8 mouse cellular contexts compared by ENCODE assay signal in genomic region chr4:155488232-155489025, GRCm38 (mm10). TPM values are rescaled to one million over a fixed set of nuclear protein-coding genes. Genes with fewer than 3 reads are reported as not detected.
DNase-seq lines count a peak whose midpoint lies in the region; ATAC-seq and TF ChIP-seq lines count a peak whose summit lies in the region.

No protein-coding gene starts in this region.

- H3K79me2 ChIP-seq in liver, adult 2 months (ENCODE audit: control insufficient read depth, insufficient read depth, low read length): peaks cover 15% of the 10 kb centered on the region

- H3K9me3 ChIP-seq in forebrain, embryonic 12.5 days: no peaks in the 10 kb centered on the region
- H3K9me3 ChIP-seq in hindbrain, embryonic 13.5 days: no peaks in the 10 kb centered on the region
- no peaks in the 10 kb centered on the region for H3K9me3 ChIP-seq in midbrain, embryonic 16.5 days (replicated peaks; ENCODE audit: control insufficient read depth, low read length, poor library complexity, severe bottlenecking)

- no peak overlapping the region; the same call in 1 of the 2 replicates for H3K27ac ChIP-seq in forebrain, embryonic 12.5 days
- H3K27ac ChIP-seq in hindbrain, embryonic 13.5 days: peak overlapping the region; percentile 70
- H3K27ac ChIP-seq in liver, adult 2 months (replicated peaks; ENCODE audit: insufficient read depth, low read depth, low read length): peak overlapping the region; percentile 75
- peak overlapping the region; percentile 69 for H3K27ac ChIP-seq in midbrain, embryonic 16.5 days (ENCODE audit: low read length)

- no peaks in the 10 kb centered on the region for H3K27me3 ChIP-seq in forebrain, embryonic 12.5 days
- no peaks in the 10 kb centered on the region for H3K27me3 ChIP-seq in hindbrain, embryonic 13.5 days
- H3K27me3 ChIP-seq in liver, adult 2 months (ENCODE audit: control insufficient read depth, insufficient read depth, low read length): no peaks in the 10 kb centered on the region
- no peaks in the 10 kb centered on the region for H3K27me3 ChIP-seq in midbrain, embryonic 16.5 days (ENCODE audit: control insufficient read depth, insufficient read depth, low read depth, low read length)

- WGBS in forebrain, embryonic 12.5 days: 84% methylated on average over 8 of the region's 8 CpGs
- WGBS in hindbrain, embryonic 13.5 days: 81% methylated on average over 8 of the region's 8 CpGs
- WGBS in liver, adult 2 months: 27% methylated on average over 8 of the region's 8 CpGs
- WGBS in midbrain, embryonic 16.5 days: 77% methylated on average over 8 of the region's 8 CpGs

- H3K9ac ChIP-seq in forebrain, embryonic 12.5 days: peak overlapping the region; percentile 21; the same call in 1 of the 2 replicates
- H3K9ac ChIP-seq in hindbrain, embryonic 13.5 days: peak overlapping the region; percentile 31; the same call in 1 of the 2 replicates
- H3K9ac ChIP-seq in liver, adult 2 months (ENCODE audit: low read depth, low read length): no peak overlapping the region
- peak overlapping the region; percentile 25; the same call in 1 of the 2 replicates for H3K9ac ChIP-seq in midbrain, embryonic 16.5 days (ENCODE audit: low read depth, low read length)

- DNase-seq in embryo, embryonic 10.5 days (ENCODE audit: low spot score): peak; percentile 37
- DNase-seq in embryo, embryonic 10 days (ENCODE audit: low spot score): no peak
- peak; percentile 94 for DNase-seq in adipocyte (ENCODE audit: low spot score)
- peak; percentile 53 for DNase-seq in liver, adult 2 months (ENCODE audit: extremely low read depth, low read depth, low spot score)
- peak; percentile 88 for DNase-seq in yolk sac, embryonic 10.5 days (ENCODE audit: low spot score)

- no peak overlapping the region for H3K4me3 ChIP-seq in forebrain, embryonic 12.5 days (replicated peaks)
- no peak overlapping the region for H3K4me3 ChIP-seq in hindbrain, embryonic 13.5 days
- no peak overlapping the region for H3K4me3 ChIP-seq in liver, adult 2 months (ENCODE audit: insufficient read depth, low read depth, low read length)
- no peak overlapping the region for H3K4me3 ChIP-seq in midbrain, embryonic 16.5 days (ENCODE audit: low read depth, low read length)

- no peak overlapping the region for H3K4me2 ChIP-seq in forebrain, embryonic 12.5 days
- no peak overlapping the region for H3K4me2 ChIP-seq in hindbrain, embryonic 13.5 days
- no peak overlapping the region for H3K4me2 ChIP-seq in midbrain, embryonic 16.5 days (ENCODE audit: low read length)

- TF ChIP-seq CTCF in liver, adult 2 months (IDR thresholded peaks at IDR 0.05; ENCODE audit: low read depth, low read length): no peak

- H3K36me3 ChIP-seq in forebrain, embryonic 12.5 days (replicated peaks): no peaks in the 10 kb centered on the region
- no peaks in the 10 kb centered on the region for H3K36me3 ChIP-seq in hindbrain, embryonic 13.5 days
- H3K36me3 ChIP-seq in liver, adult 2 months (ENCODE audit: control insufficient read depth, insufficient read depth, low read length): no peaks in the 10 kb centered on the region
- H3K36me3 ChIP-seq in midbrain, embryonic 16.5 days (ENCODE audit: control insufficient read depth, insufficient read depth, low read length): no peaks in the 10 kb centered on the region

- peaks cover 28% of the 10 kb centered on the region for H3K4me1 ChIP-seq in forebrain, embryonic 12.5 days
- peaks cover 33% of the 10 kb centered on the region for H3K4me1 ChIP-seq in hindbrain, embryonic 13.5 days (replicated peaks)
- peaks cover 9% of the 10 kb centered on the region for H3K4me1 ChIP-seq in liver, adult 2 months (ENCODE audit: control insufficient read depth, insufficient read depth, low read length)
- H3K4me1 ChIP-seq in midbrain, embryonic 16.5 days (ENCODE audit: control insufficient read depth, insufficient read depth, low read length): peaks cover 19% of the 10 kb centered on the region

- no peak; the same call in 1 of the 2 replicates for ATAC-seq in forebrain, embryonic 12.5 days (ENCODE audit: low FRiP score)
- no peak for ATAC-seq in hindbrain, embryonic 13.5 days (ENCODE audit: low FRiP score)
- ATAC-seq in midbrain, embryonic 16.5 days: no peak

- TF ChIP-seq POLR2A in liver, adult 2 months (IDR thresholded peaks at IDR 0.05; ENCODE audit: extremely low read depth, insufficient read depth, low read length): no peak

RNA-seq across cellular contexts. Expression of gene Gnb1, which starts 2.7 kb away (rescaled TPM):
- polyA plus RNA-seq in forebrain, embryonic 12.5 days (2016; fragmentation: Nextera tagmentation; extraction: Ambion mirVana): 667 and 781 TPM in 2 replicates
- 1,012 and 1,052 TPM in 2 replicates for polyA plus RNA-seq in hindbrain, embryonic 13.5 days (2015; fragmentation: Nextera tagmentation; extraction: Ambion mirVana)
- 26.5 and 40.1 TPM in 2 replicates for total RNA-seq in liver, adult 2 months (2014; rRNA removed)
- polyA plus RNA-seq in liver, adult 2 months (2012; rRNA removed): 140 and 143 TPM in 2 replicates
- polyA plus RNA-seq in midbrain, embryonic 16.5 days (2015; fragmentation: Nextera tagmentation; extraction: Ambion mirVana): 1,246 and 1,252 TPM in 2 replicates

RNA-seq across cellular contexts. Expression of gene Tmem52, which starts 19.5 kb away (rescaled TPM):
- polyA plus RNA-seq in forebrain, embryonic 12.5 days (2016; fragmentation: Nextera tagmentation; extraction: Ambion mirVana): not detected in 2 replicates
- polyA plus RNA-seq in hindbrain, embryonic 13.5 days (2015; fragmentation: Nextera tagmentation; extraction: Ambion mirVana): not detected in 2 replicates
- not detected in 2 replicates for total RNA-seq in liver, adult 2 months (2014; rRNA removed)
- polyA plus RNA-seq in liver, adult 2 months (2012; rRNA removed): not detected in 2 replicates
- not detected in 2 replicates for polyA plus RNA-seq in midbrain, embryonic 16.5 days (2015; fragmentation: Nextera tagmentation; extraction: Ambion mirVana)
